Mouse (Mus musculus) C2C12 (cell line): ENCODE measurements around the gene Pid1.

Experiments used
- CTCF ChIP-seq: IDR thresholded peaks from one replicate; pipeline ENCODE4 v1.5.1; 2011; ENCODE audit not compliant: control insufficient read depth, insufficient read depth, insufficient read length
- FOSL1 ChIP-seq: IDR thresholded peaks from one replicate; pipeline ENCODE4 v1.8.0; 2011; ENCODE audit warnings: mild to moderate bottlenecking, low read length; ENCODE audit not compliant: poor library complexity, insufficient read depth, severe bottlenecking
- MAX ChIP-seq: IDR thresholded peaks from one replicate; pipeline ENCODE4 v1.6.1; 2011; ENCODE audit warnings: mild to moderate bottlenecking, control low read depth
- MYOD1 ChIP-seq: IDR thresholded peaks from one replicate; pipeline ENCODE4 v1.6.1; 2011; ENCODE audit warnings: low read depth; ENCODE audit not compliant: control insufficient read depth, insufficient read length
- MYOG ChIP-seq: IDR thresholded peaks from one replicate; pipeline ENCODE4 v1.6.1; 2011; ENCODE audit not compliant: control insufficient read depth, insufficient read length; ENCODE audit errors: extremely low read depth
- USF1 ChIP-seq: IDR thresholded peaks from one replicate; pipeline ENCODE4 v1.6.1; 2011; ENCODE audit warnings: low read depth, mild to moderate bottlenecking, control low read depth, moderate library complexity

GRCm38 (mm10) chr1:84317827-84318226 is 46.2 kb downstream of the Pid1 start:
- no peak for TF ChIP-seq FOSL1
- no peak for TF ChIP-seq CTCF
- TF ChIP-seq MAX, result no peak
- no peak for TF ChIP-seq USF1
- no peak for TF ChIP-seq MYOD1
- TF ChIP-seq MYOG, result no peak
